ENCODE assay signal across 10 mouse cellular contexts in the genomic region with DNA sequence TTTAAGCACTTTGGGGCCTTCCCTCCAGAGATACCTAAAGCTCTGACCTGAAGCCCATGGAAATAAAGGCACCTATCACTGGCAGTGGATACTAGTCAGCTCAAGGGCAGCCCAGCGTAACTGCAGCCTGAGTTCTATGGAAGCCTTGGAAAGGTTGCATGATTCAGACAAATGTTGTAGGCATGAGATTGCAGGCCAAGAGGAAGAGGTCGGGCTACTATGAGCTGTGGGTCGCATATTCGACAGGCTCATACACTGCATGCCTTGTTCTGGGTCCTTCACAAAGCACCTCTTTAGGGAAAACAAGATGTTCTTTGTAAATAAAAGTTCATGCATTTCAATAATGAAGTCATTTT. TPM values are rescaled to one million over a fixed set of nuclear protein-coding genes. Genes with fewer than 3 reads are reported as not detected.
DNase-seq lines count a peak whose midpoint lies in the region; ATAC-seq lines count a peak whose summit lies in the region.
"Had no signal": no experiment of that assay in that cellular context is flagged by ENCODE, and none has a peak within 500 bp of the region (broad histone marks: within the 10 kb centered on the region; RNA-seq: fewer than 3 reads in every experiment).

No protein-coding gene starts in this region.

- no peak overlapping the region for H3K4me3 ChIP-seq in kidney, embryonic 15.5 days (replicated peaks)
- H3K4me3 ChIP-seq in embryonic facial prominence, embryonic 12.5 days = no peak overlapping the region
- H3K4me3 ChIP-seq in intestine, embryonic 16.5 days (ENCODE audit: low read length) = no peak overlapping the region

- no peak overlapping the region for H3K9ac ChIP-seq in kidney, embryonic 15.5 days
- H3K9ac ChIP-seq in embryonic facial prominence, embryonic 12.5 days = no peak overlapping the region
- H3K9ac ChIP-seq in intestine, embryonic 16.5 days (ENCODE audit: low read depth, low read length) = no peak overlapping the region

- H3K27ac ChIP-seq in kidney, embryonic 15.5 days = peak overlapping the region; percentile 84; the same call in 1 of the 2 replicates
- H3K27ac ChIP-seq in embryonic facial prominence, embryonic 12.5 days = peak overlapping the region; percentile 26; the same call in 1 of the 2 replicates
- no peak overlapping the region; the same call in 1 of the 2 replicates for H3K27ac ChIP-seq in intestine, embryonic 16.5 days (ENCODE audit: low read length)

- no peaks in the 10 kb centered on the region for H3K27me3 ChIP-seq in kidney, embryonic 15.5 days
- H3K27me3 ChIP-seq in embryonic facial prominence, embryonic 12.5 days = no peaks in the 10 kb centered on the region
- no peaks in the 10 kb centered on the region for H3K27me3 ChIP-seq in intestine, embryonic 16.5 days (replicated peaks; ENCODE audit: control insufficient read depth, insufficient read depth, low read length)
- H3K27me3 ChIP-seq: neural tube, embryonic 12.5 days had no signal

- no peaks in the 10 kb centered on the region for H3K9me3 ChIP-seq in kidney, embryonic 15.5 days (replicated peaks)
- H3K9me3 ChIP-seq in embryonic facial prominence, embryonic 12.5 days = no peaks in the 10 kb centered on the region
- H3K9me3 ChIP-seq in intestine, embryonic 16.5 days (ENCODE audit: control insufficient read depth, low read length) = no peaks in the 10 kb centered on the region
- H3K9me3 ChIP-seq: neural tube, embryonic 12.5 days had no signal

- peak; percentile 10 to 84 for DNase-seq in adrenal gland, adult (ENCODE audit: inconsistent age in 2 of 2, low spot score in 1 of 2)
- no peak for DNase-seq in adrenal gland, postnatal 25 days
- no peak for DNase-seq in kidney, adult 11 months
- DNase-seq in cerebellum, adult 11-12 months = no peak
- DNase-seq in urinary bladder, adult 18-20 months (ENCODE audit: low spot score in 2 of 2) = no peak

- no peaks in the 10 kb centered on the region for H3K36me3 ChIP-seq in kidney, embryonic 15.5 days
- no peaks in the 10 kb centered on the region for H3K36me3 ChIP-seq in embryonic facial prominence, embryonic 12.5 days
- H3K36me3 ChIP-seq in intestine, embryonic 16.5 days (ENCODE audit: control insufficient read depth, insufficient read depth, low read length) = no peaks in the 10 kb centered on the region
- H3K36me3 ChIP-seq: neural tube, embryonic 12.5 days had no signal

- H3K4me1 ChIP-seq in kidney, embryonic 15.5 days = peaks cover 38% of the 10 kb centered on the region
- peaks cover 24% of the 10 kb centered on the region for H3K4me1 ChIP-seq in embryonic facial prominence, embryonic 12.5 days
- no peaks in the 10 kb centered on the region for H3K4me1 ChIP-seq in intestine, embryonic 16.5 days (ENCODE audit: control insufficient read depth, insufficient read depth, low read length)

- peak overlapping the region; percentile 80; the same call in 1 of the 2 replicates for H3K4me2 ChIP-seq in kidney, embryonic 15.5 days
- H3K4me2 ChIP-seq in embryonic facial prominence, embryonic 12.5 days (replicated peaks) = no peak overlapping the region
- no peak overlapping the region for H3K4me2 ChIP-seq in intestine, embryonic 16.5 days (ENCODE audit: low read depth, low read length)

- 0 out of 2 replicates have a peak, but pooled peaks have one; percentile 9 for ATAC-seq in kidney, embryonic 15.5 days (replicated peaks; ENCODE audit: low FRiP score)
- ATAC-seq in embryonic facial prominence, embryonic 12.5 days (ENCODE audit: insufficient number of reproducible peaks, insufficient read depth, low FRiP score, low TSS enrichment) = 0 out of 2 replicates have a peak, but pooled peaks have one; percentile 17
- peak; percentile 25; the same call in 1 of the 2 replicates for ATAC-seq in intestine, embryonic 16.5 days

- 80% methylated on average over 4 of the region's 4 CpGs for WGBS in kidney, embryonic 15.5 days
- WGBS in embryonic facial prominence, embryonic 12.5 days = 63% methylated on average over 4 of the region's 4 CpGs
- 70% methylated on average over 4 of the region's 4 CpGs for WGBS in intestine, embryonic 16.5 days

RNA-seq across cellular contexts. Expression of gene Lama4, which starts 0.6 kb away (rescaled TPM):
- 61.8 and 86.5 TPM in 2 replicates for total RNA-seq in adrenal gland, postnatal 25 days (2021)
- polyA plus RNA-seq in kidney, embryonic 15.5 days (2015; fragmentation: Nextera tagmentation; extraction: Ambion mirVana) = 67.0 and 73.9 TPM in 2 replicates
- 52.9 and 53.6 TPM in 2 replicates for polyA plus RNA-seq in embryonic facial prominence, embryonic 12.5 days (2016; fragmentation: Nextera tagmentation; extraction: Ambion mirVana)
- polyA plus RNA-seq in intestine, embryonic 16.5 days (2015; fragmentation: Nextera tagmentation; extraction: Ambion mirVana) = 46.6 and 49.0 TPM in 2 replicates
- total RNA-seq: MEL had no signal

Comparison
In these comparisons a context has a peak if more than half of its experiments do, and no peak if none do; other contexts are left out.
1. DNase-seq: peak in adrenal gland, adult (2 of 2); none in adrenal gland, postnatal 25 days (single experiment), kidney, adult 11 months (single experiment), cerebellum, adult 11-12 months (single experiment) and urinary bladder, adult 18-20 months (0 of 2).
2. Peak in every context shown above with its lines, with median percentiles within 50 percentile points of each other: ATAC-seq.